Mouse (Mus musculus): ENCODE measurements at regions not wholly inside any gene's neighbourhood (a gene's known extent, or its start where the extent isn't known, plus 50 kb on each side); places are given as distances from the start of the nearest gene placed in this dataset.

GRCm38 (mm10) chr1:30536989-30537975 lies 336.4 kb downstream of the Phf3 start:
- TF ChIP-seq CTCF (IDR thresholded peaks at IDR 0.05; ENCODE audit: control insufficient read depth, insufficient read depth, low read length) (no peak), POLR2A (IDR thresholded peaks at IDR 0.05; ENCODE audit: borderline replicate concordance, control insufficient read depth, low read depth, low read length) (no peak)
